8 mouse cellular contexts compared by ENCODE assay signal in the genomic region with DNA sequence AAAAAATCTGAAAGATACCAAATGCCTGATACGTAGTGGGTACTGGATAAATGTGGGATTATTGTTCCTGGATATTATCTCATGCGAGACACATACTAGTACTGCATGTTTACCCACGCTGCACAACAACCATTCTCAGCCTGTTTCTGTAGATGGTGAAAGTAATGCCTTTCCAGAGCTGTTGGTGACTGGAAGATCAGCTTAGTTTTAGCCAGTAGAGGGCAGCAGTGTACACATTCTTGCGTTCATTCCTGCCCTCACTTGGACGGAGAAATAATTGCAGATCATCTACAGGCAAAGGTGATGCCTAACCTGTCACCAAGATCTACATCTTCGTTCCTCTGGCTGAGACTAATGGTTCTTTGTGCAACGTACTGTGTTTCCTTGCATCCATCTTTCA.
DNase-seq lines count a peak whose midpoint lies in the region; ATAC-seq lines count a peak whose summit lies in the region.

No protein-coding gene starts in this region.

- no peak for ATAC-seq in midbrain, embryonic 15.5 days (replicated peaks)
- ATAC-seq in hematopoietic stem cell, adult 5-6 weeks (replicated peaks in 1 of 2; ENCODE audit: insufficient read depth in 1 of 2, low FRiP score in 2 of 2, low TSS enrichment in 1 of 2, low read depth in 1 of 2, poor library complexity in 2 of 2, severe bottlenecking in 2 of 2), result peak; percentile 77 to 88

- peak; percentile 37 for DNase-seq in midbrain, embryonic 10.5 days (ENCODE audit: low spot score)
- peak; percentile 74 for DNase-seq in ZHBTc4 (ENCODE audit: low read depth, low spot score)
- DNase-seq in embryo, embryonic 10 days (ENCODE audit: low spot score), result peak; percentile 88
- DNase-seq in left cerebral cortex, postnatal 14 days (ENCODE audit: low spot score in 2 of 2), result peak; percentile 78 to 80
- peak; percentile 47 for DNase-seq in retina, postnatal 7 days (ENCODE audit: low read depth, low spot score)
- no peak for DNase-seq in ovary, postnatal 36 days (ENCODE audit: low spot score)

- H3K4me2 ChIP-seq in midbrain, embryonic 15.5 days, result no peak overlapping the region

- no peak overlapping the region for H3K9ac ChIP-seq in midbrain, embryonic 15.5 days

- intact Hi-C loops in left cerebral cortex, postnatal 14 days (cut with DNase I), result loop anchor here (10.0 kb wide), 1 partner anchor 301 kb away; no protein-coding TSS in a partner anchor

- no peaks in the 10 kb centered on the region for H3K9me3 ChIP-seq in midbrain, embryonic 10.5 days (replicated peaks)
- no peaks in the 10 kb centered on the region for H3K9me3 ChIP-seq in midbrain, embryonic 15.5 days

- H3K4me1 ChIP-seq in midbrain, embryonic 10.5 days, result 0 out of 2 replicates have a peak, but pooled peaks cover 3% of the 10 kb centered on the region
- H3K4me1 ChIP-seq in midbrain, embryonic 15.5 days, result no peaks in the 10 kb centered on the region

- no peak overlapping the region for H3K27ac ChIP-seq in midbrain, embryonic 10.5 days (replicated peaks)
- no peak overlapping the region for H3K27ac ChIP-seq in midbrain, embryonic 15.5 days

- no peak overlapping the region for H3K4me3 ChIP-seq in midbrain, embryonic 10.5 days
- H3K4me3 ChIP-seq in midbrain, embryonic 15.5 days, result no peak overlapping the region

- no peaks in the 10 kb centered on the region for H3K36me3 ChIP-seq in midbrain, embryonic 10.5 days
- H3K36me3 ChIP-seq in midbrain, embryonic 15.5 days (replicated peaks), result no peaks in the 10 kb centered on the region

- no peaks in the 10 kb centered on the region for H3K27me3 ChIP-seq in midbrain, embryonic 10.5 days (ENCODE audit: low read depth, poor library complexity, severe bottlenecking)
- no peaks in the 10 kb centered on the region for H3K27me3 ChIP-seq in midbrain, embryonic 15.5 days (replicated peaks)

- 45% methylated on average over 7 of the region's 7 CpGs for WGBS in midbrain, embryonic 10.5 days
- WGBS in midbrain, embryonic 15.5 days, result 40% methylated on average over 7 of the region's 7 CpGs
